Mouse (Mus musculus) liver, embryonic 14.5 days (tissue): ENCODE results near the gene Kif6.

ENCODE experiments used
- CTCF ChIP-seq: IDR thresholded peaks from 2 replicates; pipeline ENCODE4 v1.5.1; 2016; ENCODE audit warnings: antibody characterized with exemption, low read depth, control low read depth
- EP300 ChIP-seq: IDR thresholded peaks from 2 replicates; pipeline ENCODE4 v1.6.1; 2016; ENCODE audit warnings: antibody characterized with exemption, low read depth

DNA sequence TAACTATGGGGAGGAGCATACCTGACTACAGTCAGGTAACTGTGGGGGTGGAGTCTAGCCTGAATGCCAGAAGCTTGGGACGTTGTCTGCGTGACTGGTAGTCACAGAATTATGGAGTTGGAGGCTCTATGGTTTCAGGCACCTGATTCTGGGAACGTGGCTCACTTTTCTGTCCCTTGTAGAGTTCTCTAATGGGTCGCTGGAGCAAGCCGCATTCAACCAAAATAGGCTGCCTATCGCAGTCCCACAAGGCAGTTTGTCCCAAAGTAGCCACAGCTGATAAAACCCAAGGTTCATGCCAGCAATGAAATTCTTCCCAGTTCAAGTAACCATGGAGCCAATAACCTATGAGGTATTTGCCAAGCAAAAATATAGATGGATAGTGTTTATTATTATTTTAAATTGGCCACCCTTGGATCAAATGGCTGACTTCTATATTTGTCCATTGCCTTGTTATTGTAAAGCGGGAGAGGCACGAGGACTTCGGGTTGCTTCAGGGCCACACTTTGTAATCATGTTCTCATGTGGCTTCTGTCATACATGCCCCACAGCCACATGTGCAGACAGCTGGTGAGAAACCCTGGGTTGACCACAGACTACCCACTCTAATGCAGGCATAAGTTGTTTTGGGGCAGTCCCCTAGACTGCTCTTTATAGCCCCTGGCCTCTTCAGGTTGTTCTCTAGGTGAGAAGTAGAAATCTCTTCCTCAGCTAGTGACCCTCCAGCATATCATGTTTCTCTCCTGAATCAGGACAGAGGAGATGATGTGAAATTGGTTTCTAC, 125.2 kb downstream of the Kif6 start:
- no peak for TF ChIP-seq CTCF
- TF ChIP-seq EP300: no peak
